Mouse (Mus musculus): ENCODE results near the gene Cabp4.

Gene Cabp4

GRCm38 (mm10) chr19:4143759-4144268, at the start of gene Cabp4:
Cabp4 (minus strand) TSS chr19:4144033.
- DNase-seq (ENCODE audit: low spot score): no peak

GRCm38 (mm10) chr19:4193129-4193528, 49.3 kb upstream of the Cabp4 start:
- DNase-seq (ENCODE audit: low spot score): no peak

GRCm38 (mm10) chr19:4192251-4192985, 48.6 kb upstream of the Cabp4 start:
- DNase-seq (ENCODE audit: low spot score): peak; percentile 48

GRCm38 (mm10) chr19:4191528-4192250, 47.9 kb upstream of the Cabp4 start, which contains the start of gene Ppp1ca:
Ppp1ca (plus strand) TSS chr19:4192065.
- peak; percentile 96 for DNase-seq (ENCODE audit: low spot score)

GRCm38 (mm10) chr19:4190831-4191334, 47.0 kb upstream of the Cabp4 start, which contains the start of gene Tbc1d10c:
Tbc1d10c (minus strand) TSS chr19:4191284.
- no peak for DNase-seq (ENCODE audit: low spot score)

- no peak for DNase-seq (ENCODE audit: low spot score)
Measured at GRCm38 (mm10) chr19:4189051-4189620, 45.3 kb upstream of the Cabp4 start.

GRCm38 (mm10) chr19:4187303-4187702, 43.5 kb upstream of the Cabp4 start:
- DNase-seq (ENCODE audit: low spot score): no peak

GRCm38 (mm10) chr19:4184976-4185975, 41.4 kb upstream of the Cabp4 start:
- no peak for DNase-seq (ENCODE audit: low spot score)

- no peak for DNase-seq (ENCODE audit: low spot score)
Measured at GRCm38 (mm10) chr19:4183689-4184088, 39.9 kb upstream of the Cabp4 start.

- DNase-seq (ENCODE audit: low spot score): peak; percentile 60
Measured at GRCm38 (mm10) chr19:4181892-4182291, 38.1 kb upstream of the Cabp4 start.

GRCm38 (mm10) chr19:4180411-4180810, 36.6 kb upstream of the Cabp4 start:
- no peak for DNase-seq (ENCODE audit: low spot score)

- DNase-seq (ENCODE audit: low spot score): peak; percentile 33
Measured at GRCm38 (mm10) chr19:4175368-4175947, 31.6 kb upstream of the Cabp4 start, which contains the start of gene Carns1. Carns1 (minus strand) TSS chr19:4175479.

GRCm38 (mm10) chr19:4172925-4173324, 29.1 kb upstream of the Cabp4 start:
- no peak for DNase-seq (ENCODE audit: low spot score)

- DNase-seq (ENCODE audit: low spot score): no peak
Measured at GRCm38 (mm10) chr19:4171393-4172290, 27.8 kb upstream of the Cabp4 start.

GRCm38 (mm10) chr19:4170723-4171392, 27.0 kb upstream of the Cabp4 start:
- DNase-seq (ENCODE audit: low spot score): no peak

GRCm38 (mm10) chr19:4169810-4170209, 26.0 kb upstream of the Cabp4 start:
- no peak for DNase-seq (ENCODE audit: low spot score)

GRCm38 (mm10) chr19:4169378-4169784, 25.5 kb upstream of the Cabp4 start:
- peak; percentile 99 for DNase-seq (ENCODE audit: low spot score)

- no peak for DNase-seq (ENCODE audit: low spot score)
Measured at GRCm38 (mm10) chr19:4166678-4167476, 23.0 kb upstream of the Cabp4 start.
